Mouse (Mus musculus): ENCODE data around the gene Tube1. TPM values are rescaled to one million over a fixed set of nuclear protein-coding genes. Genes with fewer than 3 reads are reported as not detected.

The Tube1 gene
- polyA plus RNA-seq, 1 experiment from 2014 or later: 8.2 TPM

- H3K9me3 ChIP-seq (ENCODE audit: control insufficient read depth, low read length): no peaks in the 10 kb centered on the region
- WGBS: 97% methylated on average over 3 of the region's 3 CpGs
- H3K27ac ChIP-seq: no peak overlapping the region
- peaks cover 5% of the 10 kb centered on the region; the same call in 1 of the 2 replicates for H3K4me1 ChIP-seq (replicated peaks; ENCODE audit: control insufficient read depth, insufficient read depth, low read length)
- H3K4me2 ChIP-seq (replicated peaks): no peak overlapping the region
- no peak overlapping the region for H3K9ac ChIP-seq
- peaks cover 30% of the 10 kb centered on the region for H3K36me3 ChIP-seq (replicated peaks; ENCODE audit: control insufficient read depth, insufficient read depth)
- H3K27me3 ChIP-seq (ENCODE audit: control insufficient read depth, insufficient read depth, low read length): no peaks in the 10 kb centered on the region
- no peak overlapping the region for H3K4me3 ChIP-seq (replicated peaks; ENCODE audit: low read length)
- no peak for DNase-seq (ENCODE audit: low spot score)
- no peak for ATAC-seq (ENCODE audit: low FRiP score)
These were observed 4.0 kb downstream of the Tube1 start for GRCm38 (mm10) chr10:39137766-39138165.

DNA sequence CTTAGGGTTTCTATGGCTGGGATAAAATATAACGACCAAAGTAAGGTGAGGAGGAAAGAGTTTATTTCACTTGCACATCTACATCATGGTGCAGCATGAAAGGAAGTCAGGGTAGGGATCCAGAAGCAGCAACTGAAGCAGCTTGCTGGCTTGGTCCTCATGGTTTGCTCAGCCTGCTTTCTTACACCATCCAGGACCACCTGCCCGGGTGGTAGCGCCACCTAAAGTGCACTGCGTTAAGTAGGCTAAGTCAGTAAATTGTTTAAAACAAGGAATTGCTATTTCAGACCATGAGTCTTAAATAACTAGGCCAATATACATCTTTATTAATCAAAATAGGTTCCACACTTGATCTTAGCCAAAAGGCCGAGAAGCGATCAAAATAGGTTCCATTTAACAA lies 5.0 kb downstream of the Tube1 start:
- ATAC-seq (ENCODE audit: low FRiP score): no peak
- no peak overlapping the region for H3K4me3 ChIP-seq (replicated peaks; ENCODE audit: low read length)

DNA sequence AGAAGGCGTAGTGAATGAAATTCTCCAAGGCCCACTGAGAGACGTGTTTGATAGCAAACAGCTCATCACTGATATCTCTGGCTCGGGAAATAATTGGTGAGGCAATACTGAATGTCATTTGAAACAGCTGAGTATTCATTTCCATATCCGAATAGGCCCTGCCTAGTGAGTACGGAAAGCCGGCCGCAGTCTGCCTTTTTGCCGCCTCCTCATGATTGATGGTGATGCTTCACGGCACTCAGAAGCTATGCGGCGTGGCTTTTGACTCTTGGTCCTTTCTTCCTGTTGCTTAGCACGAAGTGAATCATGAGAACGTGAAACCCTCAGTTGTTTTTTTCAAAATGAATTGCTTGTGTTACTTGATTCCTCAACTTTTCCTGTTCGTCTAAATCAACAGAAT lies 7.1 kb downstream of the Tube1 start:
- no peak for DNase-seq (ENCODE audit: low spot score)
- Histone ChIP-seq H3K4me2 (replicated peaks) (no peak overlapping the region), H3K9ac (no peak overlapping the region), H3K4me3 (replicated peaks; ENCODE audit: low read length) (no peak overlapping the region), H3K27ac (no peak overlapping the region), H3K9me3 (ENCODE audit: control insufficient read depth, low read length) (no peaks in the 10 kb centered on the region), H3K36me3 (replicated peaks; ENCODE audit: control insufficient read depth, insufficient read depth) (peaks cover 55% of the 10 kb centered on the region), H3K4me1 (replicated peaks; ENCODE audit: control insufficient read depth, insufficient read depth, low read length) (no peaks in the 10 kb centered on the region), H3K27me3 (ENCODE audit: control insufficient read depth, insufficient read depth, low read length) (no peaks in the 10 kb centered on the region)
- no peak for ATAC-seq (ENCODE audit: low FRiP score)
- WGBS: 35% methylated on average over 14 of the region's 14 CpGs

More for the DNA sequence above, 5.0 kb downstream of the Tube1 start:
- DNase-seq (ENCODE audit: low spot score): no peak
- 84% methylated on average over 6 of the region's 6 CpGs for WGBS
- Histone ChIP-seq H3K4me1 (replicated peaks; ENCODE audit: control insufficient read depth, insufficient read depth, low read length) (peaks cover 5% of the 10 kb centered on the region; the same call in 1 of the 2 replicates), H3K36me3 (replicated peaks; ENCODE audit: control insufficient read depth, insufficient read depth) (peaks cover 37% of the 10 kb centered on the region), H3K27ac (no peak overlapping the region), H3K27me3 (ENCODE audit: control insufficient read depth, insufficient read depth, low read length) (no peaks in the 10 kb centered on the region), H3K9ac (no peak overlapping the region), H3K4me2 (replicated peaks) (no peak overlapping the region), H3K9me3 (ENCODE audit: control insufficient read depth, low read length) (no peaks in the 10 kb centered on the region)

- peaks cover 60% of the 10 kb centered on the region for H3K36me3 ChIP-seq (replicated peaks; ENCODE audit: control insufficient read depth, insufficient read depth)
- no peak overlapping the region for H3K4me3 ChIP-seq (replicated peaks; ENCODE audit: low read length)
- H3K27me3 ChIP-seq (ENCODE audit: control insufficient read depth, insufficient read depth, low read length): no peaks in the 10 kb centered on the region
- no peak overlapping the region for H3K4me2 ChIP-seq (replicated peaks)
- H3K9me3 ChIP-seq (ENCODE audit: control insufficient read depth, low read length): no peaks in the 10 kb centered on the region
- H3K9ac ChIP-seq: no peak overlapping the region
- WGBS: 95% methylated on average over 2 of the region's 2 CpGs
- no peak overlapping the region for H3K27ac ChIP-seq
- no peak for ATAC-seq (ENCODE audit: low FRiP score)
- H3K4me1 ChIP-seq (replicated peaks; ENCODE audit: control insufficient read depth, insufficient read depth, low read length): no peaks in the 10 kb centered on the region
- DNase-seq (ENCODE audit: low spot score): no peak
These were observed 7.6 kb downstream of the Tube1 start for GRCm38 (mm10) chr10:39141401-39141800.

DNA sequence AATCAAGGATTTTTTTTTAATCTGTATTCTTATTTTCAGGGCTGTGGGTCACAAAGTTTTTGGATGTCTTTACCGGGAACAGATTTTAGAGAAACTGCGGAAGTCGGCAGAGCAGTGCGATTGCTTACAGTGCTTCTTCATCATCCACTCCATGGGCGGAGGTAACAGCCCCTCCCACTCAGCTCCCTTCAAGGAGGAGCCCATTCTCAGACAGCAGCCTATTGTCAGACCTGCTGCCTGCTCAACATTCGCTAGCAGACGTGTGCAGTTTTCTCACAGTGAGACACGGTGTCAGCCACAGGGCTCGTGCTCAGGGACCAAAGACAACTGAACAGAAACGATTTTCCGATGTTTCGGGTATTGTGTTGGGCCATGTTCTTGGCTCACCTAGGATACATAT lies 8.4 kb downstream of the Tube1 start:
- WGBS: 59% methylated on average over 12 of the region's 12 CpGs
- Histone ChIP-seq H3K27me3 (ENCODE audit: control insufficient read depth, insufficient read depth, low read length) (no peaks in the 10 kb centered on the region), H3K4me1 (replicated peaks; ENCODE audit: control insufficient read depth, insufficient read depth, low read length) (no peaks in the 10 kb centered on the region), H3K9me3 (ENCODE audit: control insufficient read depth, low read length) (no peaks in the 10 kb centered on the region), H3K4me3 (replicated peaks; ENCODE audit: low read length) (no peak overlapping the region), H3K9ac (no peak overlapping the region), H3K27ac (no peak overlapping the region), H3K36me3 (replicated peaks; ENCODE audit: control insufficient read depth, insufficient read depth) (peaks cover 66% of the 10 kb centered on the region), H3K4me2 (replicated peaks) (no peak overlapping the region)
- ATAC-seq (ENCODE audit: low FRiP score) (no peak), DNase-seq (ENCODE audit: low spot score) (no peak)

GRCm38 (mm10) chr10:39156719-39157118 lies 22.9 kb downstream of the Tube1 start:
- Histone ChIP-seq H3K36me3 (replicated peaks; ENCODE audit: control insufficient read depth, insufficient read depth) (no peaks in the 10 kb centered on the region), H3K9me3 (ENCODE audit: control insufficient read depth, low read length) (no peaks in the 10 kb centered on the region), H3K4me3 (replicated peaks; ENCODE audit: low read length) (no peak overlapping the region), H3K27ac (no peak overlapping the region), H3K9ac (no peak overlapping the region), H3K4me1 (replicated peaks; ENCODE audit: control insufficient read depth, insufficient read depth, low read length) (no peaks in the 10 kb centered on the region), H3K4me2 (replicated peaks) (no peak overlapping the region), H3K27me3 (ENCODE audit: control insufficient read depth, insufficient read depth, low read length) (no peaks in the 10 kb centered on the region)
- DNase-seq (ENCODE audit: low spot score) (no peak), ATAC-seq (ENCODE audit: low FRiP score) (no peak)
- 91% methylated on average over 5 of the region's 5 CpGs for WGBS

GRCm38 (mm10) chr10:39157321-39157720 lies 23.5 kb downstream of the Tube1 start:
- DNase-seq (ENCODE audit: low spot score): no peak
- Histone ChIP-seq H3K9me3 (ENCODE audit: control insufficient read depth, low read length) (no peaks in the 10 kb centered on the region), H3K4me2 (replicated peaks) (no peak overlapping the region), H3K36me3 (replicated peaks; ENCODE audit: control insufficient read depth, insufficient read depth) (no peaks in the 10 kb centered on the region), H3K27ac (no peak overlapping the region), H3K27me3 (ENCODE audit: control insufficient read depth, insufficient read depth, low read length) (no peaks in the 10 kb centered on the region), H3K4me1 (replicated peaks; ENCODE audit: control insufficient read depth, insufficient read depth, low read length) (no peaks in the 10 kb centered on the region), H3K4me3 (replicated peaks; ENCODE audit: low read length) (no peak overlapping the region), H3K9ac (no peak overlapping the region)
- ATAC-seq (ENCODE audit: low FRiP score): no peak
- 91% methylated on average over 1 of the region's 1 CpGs for WGBS

- Histone ChIP-seq H3K9me3 (ENCODE audit: control insufficient read depth, low read length) (no peaks in the 10 kb centered on the region), H3K4me2 (replicated peaks) (no peak overlapping the region), H3K27me3 (ENCODE audit: control insufficient read depth, insufficient read depth, low read length) (no peaks in the 10 kb centered on the region), H3K36me3 (replicated peaks; ENCODE audit: control insufficient read depth, insufficient read depth) (no peaks in the 10 kb centered on the region), H3K27ac (no peak overlapping the region), H3K9ac (no peak overlapping the region), H3K4me1 (replicated peaks; ENCODE audit: control insufficient read depth, insufficient read depth, low read length) (no peaks in the 10 kb centered on the region), H3K4me3 (replicated peaks; ENCODE audit: low read length) (no peak overlapping the region)
- no peak for ATAC-seq (ENCODE audit: low FRiP score)
- DNase-seq (ENCODE audit: low spot score): no peak
- 51% methylated on average over 12 of the region's 12 CpGs for WGBS
These were observed 24.5 kb downstream of the Tube1 start for GRCm38 (mm10) chr10:39158306-39158705.

GRCm38 (mm10) chr10:39161406-39161805 lies 27.6 kb downstream of the Tube1 start:
- no peak overlapping the region for H3K27ac ChIP-seq
- H3K4me1 ChIP-seq (replicated peaks; ENCODE audit: control insufficient read depth, insufficient read depth, low read length): peaks cover 7% of the 10 kb centered on the region; the same call in 1 of the 2 replicates
- no peaks in the 10 kb centered on the region for H3K9me3 ChIP-seq (ENCODE audit: control insufficient read depth, low read length)
- 96% methylated on average over 1 of the region's 1 CpGs for WGBS
- H3K4me3 ChIP-seq (replicated peaks; ENCODE audit: low read length): no peak overlapping the region
- DNase-seq (ENCODE audit: low spot score) (no peak), ATAC-seq (ENCODE audit: low FRiP score) (no peak)
- no peaks in the 10 kb centered on the region for H3K36me3 ChIP-seq (replicated peaks; ENCODE audit: control insufficient read depth, insufficient read depth)
- no peak overlapping the region for H3K9ac ChIP-seq
- no peak overlapping the region for H3K4me2 ChIP-seq (replicated peaks)
- no peaks in the 10 kb centered on the region for H3K27me3 ChIP-seq (ENCODE audit: control insufficient read depth, insufficient read depth, low read length)

Measured in hindbrain, embryonic 14.5 days (tissue).